Mouse (Mus musculus) heart, adult 2 months (tissue): ENCODE measurements around the gene 4930402F06Rik.

Experiments used
- CTCF ChIP-seq: fragments of 200-600 bp; IDR thresholded peaks from 2 replicates; pipeline ENCODE4 v1.8.1; 2022; ENCODE audit warnings: antibody characterized with exemption, mild to moderate bottlenecking, moderate library complexity
- EP300 ChIP-seq: fragments of 200-500 bp; IDR thresholded peaks from 2 replicates; pipeline ENCODE4 v1.6.1; 2011; ENCODE audit warnings: low read depth, low read length, control low read depth; ENCODE audit not compliant: insufficient read depth
- POLR2A ChIP-seq: fragments of 200-500 bp; IDR thresholded peaks from 2 replicates; pipeline ENCODE4 v1.6.1; 2011; ENCODE audit warnings: mild to moderate bottlenecking, low read depth, low read length, control low read depth; ENCODE audit not compliant: insufficient read depth

- TF ChIP-seq CTCF = no peak
- TF ChIP-seq POLR2A = no peak
- no peak for TF ChIP-seq EP300
Measured at GRCm38 (mm10) chr2:35407266-35407665, 10.3 kb upstream of the 4930402F06Rik start.
